Mouse (Mus musculus): ENCODE measurements around the gene Adam4. TPM values are rescaled to one million over a fixed set of nuclear protein-coding genes. Genes with fewer than 3 reads are reported as not detected.
"Not testable (repeated sequence)": the region's sequence is repeated elsewhere in the genome, so short reads cannot be mapped to it uniquely, and the experiment has no call there.

Gene Adam4
- total RNA-seq (2021), result 1 to 10 TPM; 1.3 to 1.8 TPM
- polyA plus RNA-seq (2012; rRNA removed), result 0.21 TPM in 1 of 2 replicates, not detected in the other
- long read RNA-seq, result 0 reads

GRCm38 (mm10) chr12:81421846-81422245, at the start of gene Adam4:
TSS of gene Adam4 (minus strand) at chr12:81421946.
- no peak for DNase-seq

- DNase-seq, result not testable (repeated sequence)
Observed at GRCm38 (mm10) chr12:81459051-81459450, 37.3 kb upstream of the Adam4 start.

- not testable (repeated sequence) for DNase-seq
Observed at GRCm38 (mm10) chr12:81438985-81439384, 17.2 kb upstream of the Adam4 start.

- DNase-seq, result peak; percentile 21
Observed at GRCm38 (mm10) chr12:81434778-81435177, 13.0 kb upstream of the Adam4 start.

GRCm38 (mm10) chr12:81413211-81413610, 8.5 kb downstream of the Adam4 start:
- no peak for DNase-seq

GRCm38 (mm10) chr12:81408966-81409365, 12.8 kb downstream of the Adam4 start:
- no peak for DNase-seq

- DNase-seq, result peak; percentile 67
Observed at GRCm38 (mm10) chr12:81402187-81402586, 19.6 kb downstream of the Adam4 start.

- not testable (repeated sequence) for DNase-seq
Observed at GRCm38 (mm10) chr12:81379364-81379763, 42.4 kb downstream of the Adam4 start, which contains the start of gene Gm4787. TSS of gene Gm4787 (minus strand) at chr12:81379464.

Other genes starting within 250 kb of the Adam4 start
- 1 to 10 TPM in 1 of 2 experiments, under 1 TPM in 1; 0.52 to 1.8 TPM for gene Slc8a3, start 88.8 kb downstream of the Adam4 start, total RNA-seq (2021)
- 0.41 and 0.42 TPM in 2 replicates for gene Slc8a3, start 88.8 kb downstream of the Adam4 start, polyA plus RNA-seq (2012; rRNA removed)
- 1 to 10 TPM in 1 of 2 experiments, under 1 TPM in 1; 0.83 to 1.4 TPM for gene Gm4787, start 42.5 kb downstream of the Adam4 start, total RNA-seq (2021)
- gene Gm4787, start 42.5 kb downstream of the Adam4 start, polyA plus RNA-seq (2012; rRNA removed), result 0.10 and 0.16 TPM in 2 replicates
- 100 to 1,000 TPM in 1 of 2 experiments, 10 to 100 TPM in 1; 92.5 to 102 TPM for gene Cox16, start 63.2 kb upstream of the Adam4 start, total RNA-seq (2021)
- 79.1 and 90.6 TPM in 2 replicates for gene Cox16, start 63.2 kb upstream of the Adam4 start, polyA plus RNA-seq (2012; rRNA removed)
- gene Gm20498, start 111.0 kb upstream of the Adam4 start, total RNA-seq (2021), result 10 to 100 TPM; 25.9 to 40.9 TPM
- 2.4 and 5.1 TPM in 2 replicates for gene Gm20498, start 111.0 kb upstream of the Adam4 start, polyA plus RNA-seq (2012; rRNA removed)
- 10 to 100 TPM; 34.4 to 34.7 TPM for gene Synj2bp, start 111.0 kb upstream of the Adam4 start, total RNA-seq (2021)
- 9.8 and 16.2 TPM in 2 replicates for gene Synj2bp, start 111.0 kb upstream of the Adam4 start, polyA plus RNA-seq (2012; rRNA removed)
- gene Adam21, start 146.5 kb upstream of the Adam4 start, total RNA-seq (2021), result not detected
- gene Adam21, start 146.5 kb upstream of the Adam4 start, polyA plus RNA-seq (2012; rRNA removed), result not detected in 2 replicates
- 10 to 100 TPM; 22.3 to 27.3 TPM for gene Med6, start 173.1 kb upstream of the Adam4 start, total RNA-seq (2021)
- 1.2 and 1.4 TPM in 2 replicates for gene Med6, start 173.1 kb upstream of the Adam4 start, polyA plus RNA-seq (2012; rRNA removed)
- gene Ttc9, start 209.3 kb upstream of the Adam4 start, total RNA-seq (2021), result 1 to 10 TPM; 3.7 to 3.8 TPM
- gene Ttc9, start 209.3 kb upstream of the Adam4 start, polyA plus RNA-seq (2012; rRNA removed), result 0.73 TPM in 2 replicates

Data from adrenal gland, adult 2 months (tissue).